Mouse (Mus musculus): ENCODE results near the gene Nell2.

GRCm38 (mm10) chr15:95388950-95389349 lies 139.4 kb downstream of the Nell2 start:
- TF ChIP-seq POLR2A (IDR thresholded peaks at IDR 0.05; ENCODE audit: borderline replicate concordance, low read depth, low read length) (no peak), CTCF (IDR thresholded peaks at IDR 0.05; ENCODE audit: low read depth, low read length) (no peak)
